ENCODE assay signal across 9 mouse cellular contexts in the genomic region with DNA sequence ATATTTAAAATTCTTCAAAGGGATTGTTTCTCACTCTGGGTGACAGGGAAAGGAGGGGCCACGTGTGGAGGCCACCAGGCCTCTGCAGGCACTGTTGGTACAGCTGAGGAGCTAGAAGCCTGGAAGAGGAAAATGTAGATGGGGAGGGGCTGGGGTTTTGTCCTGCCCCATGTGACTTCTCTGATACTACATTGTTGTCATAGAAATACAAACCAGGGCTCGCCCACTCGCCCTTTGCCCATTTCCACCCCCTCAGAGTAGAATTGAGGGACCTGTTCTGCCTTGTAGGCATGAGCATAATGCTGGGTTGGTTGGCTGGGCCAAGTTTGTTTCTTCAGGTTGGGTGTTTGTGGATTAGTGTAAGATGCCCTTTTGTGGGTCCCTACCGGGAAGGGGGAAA.
DNase-seq lines count a peak whose midpoint lies in the region; ATAC-seq and TF ChIP-seq lines count a peak whose summit lies in the region.
"Had no signal": no experiment of that assay in that cellular context is flagged by ENCODE, and none has a peak within 500 bp of the region (broad histone marks: within the 10 kb centered on the region; RNA-seq: fewer than 3 reads in every experiment).

No protein-coding gene starts in this region.

- no peak for TF ChIP-seq CTCF in lung, postnatal 0 days (IDR thresholded peaks at IDR 0.05)

- H3K4me3 ChIP-seq in lung, postnatal 0 days (ENCODE audit: low read depth, low read length), result no peak overlapping the region
- no peak overlapping the region for H3K4me3 ChIP-seq in limb, embryonic 12.5 days (replicated peaks)
- H3K4me3 ChIP-seq in stomach, embryonic 14.5 days (ENCODE audit: low read depth, low read length), result no peak overlapping the region

- DNase-seq in cerebellum, adult 11-12 months, result peak; percentile 19
- no peak for DNase-seq in cerebellum, adult 9-10 months
- DNase-seq in lung, postnatal 0 days (ENCODE audit: low spot score), result no peak
- DNase-seq in lung, postnatal 36 days, result no peak
- DNase-seq in left cerebral cortex, adult 8-10 months (ENCODE audit: low spot score in 2 of 2), result no peak
- no peak for DNase-seq in left cerebral cortex, postnatal 36 days (ENCODE audit: low spot score in 2 of 2)
- DNase-seq: adrenal gland, postnatal 36 days had no signal

- no peaks in the 10 kb centered on the region for H3K36me3 ChIP-seq in lung, postnatal 0 days (ENCODE audit: insufficient read depth, low read length)
- H3K36me3 ChIP-seq in limb, embryonic 12.5 days, result peaks cover 30% of the 10 kb centered on the region; the same call in 1 of the 2 replicates
- H3K36me3 ChIP-seq in stomach, embryonic 14.5 days (ENCODE audit: control insufficient read depth, insufficient read depth, low read length), result 0 out of 2 replicates have a peak, but pooled peaks cover 3% of the 10 kb centered on the region

- H3K4me2 ChIP-seq in lung, postnatal 0 days (replicated peaks; ENCODE audit: low read depth, low read length), result no peak overlapping the region
- no peak overlapping the region for H3K4me2 ChIP-seq in limb, embryonic 12.5 days
- H3K4me2 ChIP-seq in stomach, embryonic 14.5 days (replicated peaks; ENCODE audit: low read depth, low read length), result no peak overlapping the region

- no peak for ATAC-seq in lung, postnatal 0 days
- no peak for ATAC-seq in limb, embryonic 12.5 days (ENCODE audit: insufficient number of reproducible peaks, insufficient read depth, low FRiP score, low TSS enrichment, low read depth)
- peak; percentile 61; the same call in 1 of the 2 replicates for ATAC-seq in stomach, embryonic 14.5 days (ENCODE audit: insufficient number of reproducible peaks, insufficient read depth, low FRiP score, low read depth)

- no peak overlapping the region for H3K9ac ChIP-seq in lung, postnatal 0 days (replicated peaks; ENCODE audit: low read depth)
- no peak overlapping the region for H3K9ac ChIP-seq in limb, embryonic 12.5 days (replicated peaks)
- H3K9ac ChIP-seq in stomach, embryonic 14.5 days (replicated peaks; ENCODE audit: low read depth, low read length), result no peak overlapping the region

- H3K9me3 ChIP-seq in lung, postnatal 0 days (ENCODE audit: low read length), result no peaks in the 10 kb centered on the region
- H3K9me3 ChIP-seq in limb, embryonic 12.5 days, result no peaks in the 10 kb centered on the region
- H3K9me3 ChIP-seq in stomach, embryonic 14.5 days (ENCODE audit: control insufficient read depth, low read depth, low read length), result no peaks in the 10 kb centered on the region

- peaks cover 8% of the 10 kb centered on the region; the same call in 1 of the 2 replicates for H3K4me1 ChIP-seq in lung, postnatal 0 days (ENCODE audit: insufficient read depth, low read depth, low read length)
- peaks cover 65% of the 10 kb centered on the region for H3K4me1 ChIP-seq in limb, embryonic 12.5 days (replicated peaks)
- peaks cover 36% of the 10 kb centered on the region for H3K4me1 ChIP-seq in stomach, embryonic 14.5 days (ENCODE audit: control insufficient read depth, insufficient read depth, low read length)

- no peaks in the 10 kb centered on the region for H3K27me3 ChIP-seq in lung, postnatal 0 days (replicated peaks; ENCODE audit: insufficient read depth, low read length)
- no peaks in the 10 kb centered on the region for H3K27me3 ChIP-seq in limb, embryonic 12.5 days
- H3K27me3 ChIP-seq in stomach, embryonic 14.5 days (ENCODE audit: control insufficient read depth, insufficient read depth, low read length), result no peaks in the 10 kb centered on the region

- intact Hi-C loops in left cerebral cortex, postnatal 36 days (cut with DNase I), result loop anchor here (5.0 kb wide), 1 partner anchor 532 kb away; no protein-coding TSS in a partner anchor

- H3K27ac ChIP-seq in lung, postnatal 0 days (ENCODE audit: low read length), result 0 out of 2 replicates have a peak overlapping the region, but pooled peaks have one; percentile 38
- H3K27ac ChIP-seq in limb, embryonic 12.5 days, result 0 out of 2 replicates have a peak overlapping the region, but pooled peaks have one; percentile 35
- H3K27ac ChIP-seq in stomach, embryonic 14.5 days (ENCODE audit: low read length), result peak overlapping the region; percentile 72

- no peak for TF ChIP-seq EP300 in lung, postnatal 0 days (IDR thresholded peaks at IDR 0.05)

- WGBS in lung, postnatal 0 days, result 63% methylated on average over 4 of the region's 4 CpGs
- 42% methylated on average over 4 of the region's 4 CpGs for WGBS in limb, embryonic 12.5 days
- WGBS in stomach, embryonic 14.5 days, result 56% methylated on average over 4 of the region's 4 CpGs
